Mouse (Mus musculus) forebrain, embryonic 14.5 days (tissue): ENCODE measurements at regions not wholly inside any gene's neighbourhood (a gene's known extent, or its start where the extent isn't known, plus 50 kb on each side); places are given as distances from the start of the nearest gene placed in this dataset.
A peak's percentile ranks its signal among the peaks of the same experiment; 100 is the strongest.

ENCODE experiments used
- ATAC-seq: fragments of 200-750 bp; cut with Nextera tagmentation; 2 replicates; pipeline ENCODE4 v1.8.0; 2017; ENCODE audit warnings: mild to moderate bottlenecking, moderate library complexity
- DNase-seq: peaks from one replicate; pipeline ENCODE4 v3.0.0-alpha.2; 2015; ENCODE audit warnings: low spot score
- H3K27ac ChIP-seq: fragments of 300-500 bp; sonication (generic); 2 replicates; pipeline ENCODE4 v1.5.1; 2014; ENCODE audit warnings: low read depth, mild to moderate bottlenecking, control low read depth, low read length, moderate library complexity
- H3K27me3 ChIP-seq: fragments of 300-500 bp; sonication (generic); replicated peaks from 2 replicates; pipeline ENCODE4 v1.6.1; 2014; ENCODE audit warnings: low read length, control low read depth, mixed read lengths; ENCODE audit not compliant: control insufficient read depth, insufficient read depth
- H3K36me3 ChIP-seq: fragments of 300-500 bp; sonication (generic); 2 replicates; pipeline ENCODE4 v1.6.1; 2014; ENCODE audit warnings: low read length, control low read depth; ENCODE audit not compliant: control insufficient read depth, insufficient read depth
- H3K4me1 ChIP-seq: fragments of 300-500 bp; sonication (generic); 2 replicates; pipeline ENCODE4 v1.6.1; 2014; ENCODE audit warnings: antibody characterized with exemption, low read length, control low read depth; ENCODE audit not compliant: control insufficient read depth, insufficient read depth
- H3K4me2 ChIP-seq: fragments of 300-500 bp; sonication (generic); 2 replicates; pipeline ENCODE4 v1.6.1; 2014; ENCODE audit warnings: mild to moderate bottlenecking, control low read depth, low read length
- H3K4me3 ChIP-seq: fragments of 300-500 bp; sonication (generic); 2 replicates; pipeline ENCODE4 v1.5.1; 2014; ENCODE audit warnings: low read depth, low read length, control low read depth
- H3K9ac ChIP-seq: fragments of 300-500 bp; sonication (generic); 2 replicates; pipeline ENCODE4 v1.6.1; 2014; ENCODE audit warnings: mild to moderate bottlenecking, low read length, control low read depth, moderate library complexity
- H3K9me3 ChIP-seq: fragments of 300-500 bp; sonication (generic); replicated peaks from 2 replicates; pipeline ENCODE4 v1.6.1; 2016; ENCODE audit warnings: low read length, control low read depth, mixed read lengths; ENCODE audit not compliant: control insufficient read depth
- WGBS: fragments of 180-500 bp; shearing (Covaris S2); extraction: QIAGEN DNeasy Blood & Tissue Kit; methylation state at CpG from one replicate; pipeline ENCODE4 v1.1.7; 2014; 5-methylcytosine and 5-hydroxymethylcytosine counted together

DNA sequence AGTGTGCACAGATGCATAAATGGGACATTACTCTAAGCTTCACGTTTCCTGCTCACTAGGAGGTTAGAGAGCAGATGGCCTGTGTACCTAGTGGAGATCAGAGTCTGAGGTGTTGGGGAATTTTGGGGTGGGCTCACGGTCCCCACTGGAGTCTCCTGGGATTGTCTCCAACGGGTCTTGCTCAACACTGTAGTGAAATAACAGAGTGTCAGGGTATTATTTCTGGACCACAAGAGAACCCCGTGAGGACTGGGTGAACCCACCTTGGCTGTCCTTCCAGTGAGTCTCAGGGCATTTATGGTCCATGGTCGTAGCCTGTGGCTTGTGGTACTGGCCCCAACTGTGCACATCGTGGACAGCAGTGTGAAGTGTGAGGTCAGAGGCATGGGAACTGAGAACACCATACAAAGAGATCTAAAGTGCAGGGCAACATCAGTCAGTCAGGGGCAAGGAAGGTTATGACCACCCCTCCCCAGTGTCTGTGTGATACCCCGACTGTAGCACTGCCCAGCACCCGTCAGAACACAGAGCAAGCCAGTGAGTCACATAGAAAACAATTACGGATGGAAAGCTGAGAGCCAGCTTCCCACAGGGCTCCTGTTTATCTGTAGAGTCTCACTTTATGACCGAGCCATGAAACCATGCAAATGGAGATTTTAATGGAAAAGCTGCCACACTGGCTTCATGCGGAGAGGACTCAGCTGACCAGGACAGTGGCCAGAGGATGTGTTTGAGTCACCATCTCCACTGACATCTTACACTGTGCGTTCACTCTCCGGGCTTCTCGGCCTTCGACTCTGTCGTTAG is 77.3 kb upstream of the Pmepa1 start:
- no peak overlapping the region for H3K4me2 ChIP-seq
- no peak overlapping the region for H3K27ac ChIP-seq
- no peak overlapping the region for H3K9ac ChIP-seq
- no peak overlapping the region for H3K4me3 ChIP-seq
- no peaks in the 10 kb centered on the region for H3K9me3 ChIP-seq
- ATAC-seq (no peak), DNase-seq (no peak)
- no peaks in the 10 kb centered on the region for H3K36me3 ChIP-seq
- no peaks in the 10 kb centered on the region for H3K27me3 ChIP-seq
- WGBS = 80% methylated on average over 16 of the region's 16 CpGs
- no peaks in the 10 kb centered on the region for H3K4me1 ChIP-seq

DNA sequence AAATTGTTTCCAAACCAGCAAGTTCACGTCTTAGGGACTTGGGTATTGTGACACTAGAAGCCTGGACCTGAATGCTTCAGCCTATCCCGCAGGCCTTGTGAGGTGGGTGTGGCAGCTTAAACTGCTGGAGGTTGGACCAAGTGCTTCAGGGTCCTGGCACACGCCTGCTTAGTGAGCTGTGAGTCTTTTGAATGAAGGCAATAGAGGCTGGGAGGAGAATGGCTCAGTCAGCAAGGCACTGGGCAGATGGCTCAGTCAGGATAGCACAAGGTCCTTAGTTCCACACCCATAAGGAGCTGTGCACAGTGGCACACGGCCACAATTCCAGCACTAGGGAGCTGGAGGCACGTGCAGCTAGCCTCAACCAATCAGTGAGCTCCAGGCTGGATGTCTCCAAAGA is 80.5 kb upstream of the Pmepa1 start:
- Histone ChIP-seq H3K4me2 (no peak overlapping the region), H3K4me3 (no peak overlapping the region), H3K9ac (no peak overlapping the region), H3K27ac (no peak overlapping the region), H3K4me1 (no peaks in the 10 kb centered on the region), H3K27me3 (no peaks in the 10 kb centered on the region), H3K9me3 (no peaks in the 10 kb centered on the region), H3K36me3 (no peaks in the 10 kb centered on the region)
- ATAC-seq (no peak; the same call in 1 of the 2 replicates), DNase-seq (no peak)
- 52% methylated on average over 5 of the region's 5 CpGs for WGBS

DNA sequence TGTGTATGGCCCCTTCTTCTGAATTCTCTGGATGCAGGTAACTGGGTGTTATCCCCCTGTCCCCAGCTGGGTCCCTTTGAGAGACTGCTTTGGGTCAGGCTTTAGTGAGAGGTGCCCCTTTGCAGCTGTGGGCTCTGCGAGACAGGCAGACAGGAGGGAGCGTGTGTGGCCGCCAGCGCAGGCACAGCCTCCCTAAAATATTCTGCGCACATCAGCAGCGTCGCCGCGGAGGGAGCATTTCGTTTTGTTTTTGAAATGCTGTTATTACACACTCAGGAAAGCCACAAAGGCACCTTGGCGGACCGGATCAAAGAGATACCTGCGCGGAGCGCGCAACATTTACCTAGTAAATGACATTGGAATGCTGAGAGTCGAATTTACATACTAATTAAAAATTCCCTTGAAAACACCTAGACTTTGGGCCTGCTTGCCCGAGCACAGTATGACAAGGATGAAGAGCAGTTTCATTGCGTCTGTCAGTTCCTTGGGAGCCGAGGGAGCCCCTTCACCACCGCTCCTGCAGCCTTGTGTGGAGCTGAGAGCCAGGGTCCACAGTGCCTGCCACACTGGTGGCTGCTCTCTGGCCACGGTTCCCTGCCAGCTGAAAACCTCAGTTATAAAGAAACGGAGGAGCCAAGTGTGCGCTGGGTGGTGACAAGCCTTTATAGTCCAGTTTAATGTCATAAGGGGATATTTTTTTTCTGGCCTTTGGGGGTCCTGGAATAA is 89.3 kb upstream of the Pmepa1 start:
- peak; percentile 41 for DNase-seq
- Histone ChIP-seq H3K9ac (peak overlapping the region; percentile 47; the same call in 1 of the 2 replicates), H3K4me1 (peaks cover 8% of the 10 kb centered on the region; the same call in 1 of the 2 replicates), H3K9me3 (no peaks in the 10 kb centered on the region), H3K27ac (no peak overlapping the region), H3K36me3 (no peaks in the 10 kb centered on the region), H3K4me3 (no peak overlapping the region), H3K27me3 (no peaks in the 10 kb centered on the region), H3K4me2 (peak overlapping the region; percentile 50)
- WGBS = 11% methylated on average over 24 of the region's 24 CpGs
- peak; percentile 58; the same call in 1 of the 2 replicates for ATAC-seq

DNA sequence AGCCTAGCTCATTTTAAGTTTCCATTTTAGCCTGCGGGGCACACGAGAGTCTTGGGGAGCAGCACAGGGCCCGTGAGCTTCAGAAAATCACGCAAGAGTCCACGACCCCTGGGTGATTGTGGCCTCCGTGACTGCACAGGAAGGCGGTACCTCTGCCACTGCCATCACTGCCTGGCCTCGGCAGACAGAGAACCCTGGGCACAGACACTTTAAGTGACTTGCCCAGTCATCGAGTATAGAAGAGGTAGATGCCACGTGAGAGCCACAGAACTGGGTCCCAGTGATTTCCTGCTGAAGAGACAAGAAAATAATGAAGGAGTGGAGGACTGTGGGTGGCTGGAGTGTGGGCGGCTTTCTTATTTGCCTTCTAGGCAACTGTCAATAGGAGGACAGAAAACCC is 90.4 kb upstream of the Pmepa1 start:
- no peak for DNase-seq
- H3K4me2 ChIP-seq = no peak overlapping the region
- no peak overlapping the region for H3K27ac ChIP-seq
- H3K4me3 ChIP-seq = no peak overlapping the region
- peaks cover 8% of the 10 kb centered on the region; the same call in 1 of the 2 replicates for H3K4me1 ChIP-seq
- H3K27me3 ChIP-seq = no peaks in the 10 kb centered on the region
- no peak for ATAC-seq
- H3K36me3 ChIP-seq = no peaks in the 10 kb centered on the region
- 80% methylated on average over 11 of the region's 11 CpGs for WGBS
- no peaks in the 10 kb centered on the region for H3K9me3 ChIP-seq
- H3K9ac ChIP-seq = no peak overlapping the region

DNA sequence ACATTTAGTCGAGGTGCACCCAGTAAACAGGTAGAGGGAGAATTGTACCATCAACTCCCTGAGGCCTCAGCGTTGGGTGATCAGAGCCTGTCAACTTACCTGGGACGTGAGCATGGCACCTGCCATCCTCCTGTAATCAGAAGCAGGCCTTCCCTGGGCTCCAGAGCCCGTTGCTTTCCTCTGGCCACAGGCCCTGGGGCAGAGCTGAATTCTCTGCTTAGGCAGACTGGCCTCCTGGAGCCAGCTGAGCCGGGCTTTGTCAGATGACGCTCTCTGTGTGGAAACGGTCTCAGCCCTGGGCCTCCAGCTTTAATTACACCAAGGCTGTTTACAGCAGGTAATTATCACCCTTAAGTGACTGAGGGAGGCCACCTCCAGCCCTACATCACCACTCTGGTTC is 92.6 kb upstream of the Pmepa1 start:
- H3K4me1 ChIP-seq = peaks cover 8% of the 10 kb centered on the region; the same call in 1 of the 2 replicates
- 31% methylated on average over 7 of the region's 7 CpGs for WGBS
- ATAC-seq (no peak), DNase-seq (no peak)
- H3K4me3 ChIP-seq = no peak overlapping the region
- H3K9me3 ChIP-seq = 0 out of 2 replicates have a peak, but pooled peaks cover 3% of the 10 kb centered on the region
- no peak overlapping the region for H3K27ac ChIP-seq
- no peaks in the 10 kb centered on the region for H3K27me3 ChIP-seq
- H3K36me3 ChIP-seq = no peaks in the 10 kb centered on the region
- no peak overlapping the region for H3K9ac ChIP-seq
- H3K4me2 ChIP-seq = no peak overlapping the region

DNA sequence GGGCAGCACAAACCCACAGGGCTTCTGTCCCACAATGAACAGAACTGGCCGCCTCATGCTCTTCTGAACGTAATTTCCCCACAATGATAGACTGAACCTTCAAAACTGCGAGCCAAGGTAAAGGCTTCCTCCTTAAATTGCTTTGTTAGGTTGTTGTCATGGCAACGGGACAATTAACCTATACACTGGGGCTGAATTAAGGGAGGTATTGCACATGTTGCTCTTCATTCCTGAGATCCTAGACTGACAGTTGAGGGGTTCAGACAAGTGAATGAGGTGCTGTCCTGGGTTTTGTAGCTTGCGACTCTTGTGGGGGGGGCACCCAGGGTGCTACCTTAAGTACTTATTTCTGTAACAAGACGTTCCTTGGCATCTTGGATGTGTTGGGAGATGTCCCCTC is 100.6 kb upstream of the Pmepa1 start:
- ATAC-seq (no peak), DNase-seq (no peak)
- Histone ChIP-seq H3K4me2 (no peak overlapping the region), H3K9ac (no peak overlapping the region), H3K4me1 (no peaks in the 10 kb centered on the region), H3K4me3 (no peak overlapping the region), H3K9me3 (0 out of 2 replicates have a peak, but pooled peaks cover 3% of the 10 kb centered on the region), H3K27ac (no peak overlapping the region), H3K27me3 (no peaks in the 10 kb centered on the region), H3K36me3 (no peaks in the 10 kb centered on the region)
- 53% methylated on average over 6 of the region's 6 CpGs for WGBS

DNA sequence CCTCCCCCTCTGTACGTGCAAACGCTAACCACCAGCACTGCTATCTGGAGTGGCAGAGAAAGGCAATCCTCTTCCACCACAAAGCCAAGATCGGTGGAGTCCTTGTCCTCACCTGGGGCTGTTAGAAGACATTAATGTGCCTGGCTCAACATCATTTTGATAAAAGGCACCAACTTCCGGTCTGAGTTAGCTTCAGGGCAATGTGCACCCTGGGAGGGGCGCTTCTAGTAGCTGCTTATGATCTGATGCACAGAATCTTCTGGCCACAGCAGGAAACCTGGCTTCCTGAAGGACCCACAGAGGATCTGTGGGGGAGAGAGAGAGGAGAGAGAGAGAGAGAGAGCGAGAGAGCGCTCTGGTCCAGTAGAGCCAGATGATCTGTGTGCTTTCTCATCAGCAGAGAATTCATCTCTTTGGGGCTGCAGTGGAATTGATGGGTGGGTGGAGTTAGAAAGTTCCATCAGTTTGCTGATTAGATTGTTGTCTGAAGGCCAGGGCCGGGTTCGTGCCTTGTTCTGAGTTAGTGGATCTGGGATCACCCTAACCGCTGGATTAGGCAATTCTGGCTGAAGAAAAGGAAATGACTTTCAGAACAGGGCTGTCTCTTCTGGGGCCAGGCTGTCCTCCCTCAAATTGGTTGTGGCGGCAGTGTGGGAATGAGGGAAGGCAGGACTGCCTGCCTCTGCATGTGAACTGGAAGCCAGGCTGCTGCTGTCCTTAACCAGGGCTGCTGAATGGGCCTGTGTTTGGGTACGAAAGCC is 101.3 kb upstream of the Pmepa1 start:
- Histone ChIP-seq H3K27ac (no peak overlapping the region), H3K36me3 (no peaks in the 10 kb centered on the region), H3K9ac (no peak overlapping the region), H3K9me3 (0 out of 2 replicates have a peak, but pooled peaks cover 3% of the 10 kb centered on the region), H3K4me2 (no peak overlapping the region), H3K4me1 (no peaks in the 10 kb centered on the region), H3K27me3 (no peaks in the 10 kb centered on the region), H3K4me3 (no peak overlapping the region)
- DNase-seq (no peak), ATAC-seq (no peak)
- 83% methylated on average over 10 of the region's 12 CpGs for WGBS

DNA sequence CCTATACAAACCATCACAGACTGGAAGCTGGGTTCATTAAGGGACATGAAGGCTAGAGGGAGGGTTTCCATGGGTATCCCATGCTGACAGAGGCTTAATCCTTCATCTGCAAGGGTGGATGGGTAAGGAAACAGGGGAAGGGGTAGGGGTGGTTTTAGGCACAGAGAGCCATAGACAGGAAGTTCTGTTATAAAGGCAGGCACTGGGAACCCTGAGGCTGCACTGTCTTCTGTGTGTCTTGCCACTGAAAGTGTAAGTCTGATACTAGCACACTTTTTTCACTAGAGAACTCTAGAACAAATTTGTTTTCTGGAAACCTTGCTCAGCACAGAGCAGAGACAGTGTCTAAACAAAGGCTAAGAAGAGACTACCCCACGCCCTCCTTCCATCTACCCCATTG is 103.4 kb upstream of the Pmepa1 start:
- WGBS = 84% methylated on average over 1 of the region's 1 CpGs

More for the DNA sequence above, 103.4 kb upstream of the Pmepa1 start:
- H3K9me3 ChIP-seq = no peaks in the 10 kb centered on the region
- H3K4me2 ChIP-seq = no peak overlapping the region
- no peak overlapping the region for H3K9ac ChIP-seq
- H3K36me3 ChIP-seq = no peaks in the 10 kb centered on the region
- H3K27ac ChIP-seq = no peak overlapping the region
- no peaks in the 10 kb centered on the region for H3K27me3 ChIP-seq
- H3K4me1 ChIP-seq = no peaks in the 10 kb centered on the region
- ATAC-seq (no peak), DNase-seq (no peak)
- no peak overlapping the region for H3K4me3 ChIP-seq
